Comparison of ENCODE assay signal across 8 mouse cellular contexts in the genomic region with DNA sequence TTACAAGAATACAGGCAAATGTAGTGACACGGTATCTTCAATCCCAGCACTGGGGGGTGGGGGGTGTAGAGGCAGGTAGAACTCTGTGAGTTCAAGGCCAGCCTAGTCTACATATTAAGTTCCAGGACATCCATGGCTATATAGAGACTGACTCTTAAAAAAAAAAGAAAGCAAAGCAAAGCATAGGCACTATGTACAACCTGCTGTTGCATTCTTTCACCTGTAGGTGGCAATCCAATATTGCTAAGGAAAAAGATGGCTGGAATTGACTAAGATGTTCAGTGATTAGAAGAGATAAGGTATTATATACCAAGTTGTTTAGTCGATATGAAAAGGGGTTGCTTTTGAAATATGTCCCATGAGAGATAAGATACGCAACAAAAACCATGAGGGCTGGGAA. TPM values are rescaled to one million over a fixed set of nuclear protein-coding genes. Genes with fewer than 3 reads are reported as not detected.
DNase-seq lines count a peak whose midpoint lies in the region; ATAC-seq and TF ChIP-seq lines count a peak whose summit lies in the region.
"Had no signal": no experiment of that assay in that cellular context is flagged by ENCODE, and none has a peak within 500 bp of the region (broad histone marks: within the 10 kb centered on the region; RNA-seq: fewer than 3 reads in every experiment).

No protein-coding gene starts in this region.

- peak; percentile 70 for DNase-seq in limb, embryonic 14.5 days (ENCODE audit: low spot score)
- no peak for DNase-seq in limb, embryonic 10.5 days (ENCODE audit: low spot score)
- peak; percentile 59 for DNase-seq in ES-CJ7 (ENCODE audit: low read depth, low spot score)
- peak; percentile 82 for DNase-seq in adipocyte (ENCODE audit: low spot score)
- DNase-seq in forebrain, embryonic 14.5 days (ENCODE audit: low spot score): peak; percentile 88
- peak in 1 of 2 experiments; percentile 14 for DNase-seq in left cerebral cortex, adult 2 months (ENCODE audit: extremely low spot score in 1 of 2, low spot score in 2 of 2)
- DNase-seq in retina, postnatal 7 days (ENCODE audit: low read depth, low spot score): peak; percentile 66

- WGBS in limb, embryonic 14.5 days: 73% methylated on average over 3 of the region's 3 CpGs
- 81% methylated on average over 3 of the region's 3 CpGs for WGBS in limb, embryonic 10.5 days
- WGBS in forebrain, embryonic 14.5 days: 73% methylated on average over 3 of the region's 3 CpGs

- TF ChIP-seq CTCF in left cerebral cortex, adult 2 months (IDR thresholded peaks at IDR 0.05): peak; percentile 87

- H3K4me3 ChIP-seq in limb, embryonic 14.5 days (replicated peaks; ENCODE audit: low read length): no peak overlapping the region
- no peak overlapping the region for H3K4me3 ChIP-seq in limb, embryonic 10.5 days
- H3K4me3 ChIP-seq in forebrain, embryonic 14.5 days (ENCODE audit: low read depth, low read length): no peak overlapping the region
- no peak overlapping the region for H3K4me3 ChIP-seq in left cerebral cortex, adult 2 months

- H3K27me3 ChIP-seq in limb, embryonic 14.5 days (ENCODE audit: control insufficient read depth, insufficient read depth, low read length): no peaks in the 10 kb centered on the region
- no peaks in the 10 kb centered on the region for H3K27me3 ChIP-seq in limb, embryonic 10.5 days (ENCODE audit: low read depth, poor library complexity, severe bottlenecking)
- H3K27me3 ChIP-seq in forebrain, embryonic 14.5 days (replicated peaks; ENCODE audit: control insufficient read depth, insufficient read depth, low read length): no peaks in the 10 kb centered on the region

- no peak overlapping the region for H3K4me2 ChIP-seq in limb, embryonic 14.5 days (replicated peaks; ENCODE audit: low read depth, low read length, severe bottlenecking)
- no peak overlapping the region for H3K4me2 ChIP-seq in forebrain, embryonic 14.5 days (ENCODE audit: low read length)

- no peak overlapping the region for H3K9ac ChIP-seq in limb, embryonic 14.5 days (ENCODE audit: low read depth, low read length, severe bottlenecking)
- H3K9ac ChIP-seq in forebrain, embryonic 14.5 days (ENCODE audit: low read length): no peak overlapping the region

- H3K36me3 ChIP-seq in limb, embryonic 14.5 days (ENCODE audit: control insufficient read depth, insufficient read depth, low read length): no peaks in the 10 kb centered on the region
- peaks cover 8% of the 10 kb centered on the region; the same call in 1 of the 2 replicates for H3K36me3 ChIP-seq in limb, embryonic 10.5 days
- no peaks in the 10 kb centered on the region for H3K36me3 ChIP-seq in forebrain, embryonic 14.5 days (ENCODE audit: control insufficient read depth, insufficient read depth, low read length)

- TF ChIP-seq POLR2A in limb, embryonic 14.5 days (IDR thresholded peaks at IDR 0.05; ENCODE audit: borderline replicate concordance, extremely low read depth, insufficient read depth, insufficient read length): no peak

- no peak for ATAC-seq in limb, embryonic 14.5 days (ENCODE audit: low FRiP score, low read depth)
- peak; percentile 54 for ATAC-seq in forebrain, embryonic 14.5 days

- H3K27ac ChIP-seq in limb, embryonic 14.5 days (replicated peaks; ENCODE audit: low read depth, low read length): no peak overlapping the region
- no peak overlapping the region for H3K27ac ChIP-seq in limb, embryonic 10.5 days
- H3K27ac ChIP-seq in forebrain, embryonic 14.5 days (ENCODE audit: low read depth, low read length): no peak overlapping the region
- H3K27ac ChIP-seq in left cerebral cortex, adult 2 months: no peak overlapping the region
- H3K27ac ChIP-seq: macrophage had no signal

- intact Hi-C loops in left cerebral cortex, adult 2 months (cut with DNase I): loop anchor here (1.0 kb wide), 1 partner anchor 130 kb away; no protein-coding TSS in a partner anchor

- H3K4me1 ChIP-seq in limb, embryonic 14.5 days (ENCODE audit: control insufficient read depth, insufficient read depth, low read length): no peaks in the 10 kb centered on the region
- no peaks in the 10 kb centered on the region for H3K4me1 ChIP-seq in limb, embryonic 10.5 days
- H3K4me1 ChIP-seq in forebrain, embryonic 14.5 days (ENCODE audit: control insufficient read depth, insufficient read depth, low read length): no peaks in the 10 kb centered on the region

- no peaks in the 10 kb centered on the region for H3K9me3 ChIP-seq in limb, embryonic 14.5 days (ENCODE audit: control insufficient read depth, low read length)
- no peaks in the 10 kb centered on the region for H3K9me3 ChIP-seq in limb, embryonic 10.5 days (replicated peaks)
- no peaks in the 10 kb centered on the region for H3K9me3 ChIP-seq in forebrain, embryonic 14.5 days (replicated peaks; ENCODE audit: control insufficient read depth, low read length)

RNA-seq across cellular contexts. Expression of a gene that starts 31.5 kb away (rescaled TPM):
- 31.8 and 36.8 TPM in 2 replicates for polyA plus RNA-seq in limb, embryonic 14.5 days (2012; rRNA removed)
- 14.7 and 15.4 TPM in 2 replicates for polyA plus RNA-seq in limb, embryonic 14.5 days (2014; fragmentation: Nextera tagmentation; extraction: Ambion mirVana)
- polyA plus RNA-seq in limb, embryonic 10.5 days (2016; fragmentation: Nextera tagmentation; extraction: Ambion mirVana): 12.6 and 14.0 TPM in 2 replicates
- polyA plus RNA-seq in forebrain, embryonic 14.5 days (2014; fragmentation: Nextera tagmentation; extraction: Ambion mirVana): 7.3 and 7.4 TPM in 2 replicates
- 10 to 100 TPM; 71.3 to 73.7 TPM for total RNA-seq in left cerebral cortex, adult 2 months (2021)
